8 mouse cellular contexts compared by ENCODE assay signal in the genomic region with DNA sequence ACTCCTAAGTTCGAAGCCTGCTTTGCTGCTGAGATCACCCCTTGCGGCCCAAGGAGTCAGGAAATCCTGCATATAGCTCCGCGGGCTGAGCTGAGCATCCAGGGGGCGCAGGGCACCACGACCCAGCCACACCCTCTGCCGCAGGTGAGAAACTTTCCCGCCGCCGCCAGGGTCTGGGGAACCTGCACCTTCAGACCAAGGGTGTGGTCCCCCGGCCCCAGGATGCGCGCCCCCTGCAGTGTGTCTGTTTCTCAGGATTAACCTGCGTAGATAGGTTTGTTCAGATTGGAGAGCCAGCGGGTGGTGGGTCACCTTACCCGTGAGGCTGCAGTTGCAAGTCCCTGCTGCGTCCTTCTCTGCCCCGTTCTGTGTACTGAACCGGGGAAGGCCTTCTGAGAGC. TPM values are rescaled to one million over a fixed set of nuclear protein-coding genes. Genes with fewer than 3 reads are reported as not detected.
DNase-seq lines count a peak whose midpoint lies in the region; ATAC-seq and TF ChIP-seq lines count a peak whose summit lies in the region.

No protein-coding gene starts in this region.

- H3K9ac ChIP-seq in embryonic facial prominence, embryonic 11.5 days (replicated peaks; ENCODE audit: low read length) = 0 out of 2 replicates have a peak overlapping the region, but pooled peaks have one; percentile 5
- peak overlapping the region; percentile 46 for H3K9ac ChIP-seq in hindbrain, embryonic 15.5 days
- peak overlapping the region; percentile 38 for H3K9ac ChIP-seq in midbrain, embryonic 15.5 days

- H3K4me2 ChIP-seq in embryonic facial prominence, embryonic 11.5 days (ENCODE audit: low read depth, low read length) = peak overlapping the region; percentile 64
- peak overlapping the region; percentile 95 for H3K4me2 ChIP-seq in hindbrain, embryonic 15.5 days
- peak overlapping the region; percentile 91 for H3K4me2 ChIP-seq in midbrain, embryonic 15.5 days

- H3K27ac ChIP-seq in bone marrow macrophage, adult 2 months (ENCODE audit: insufficient read depth, low read depth, low read length) = no peak overlapping the region
- H3K27ac ChIP-seq in embryonic facial prominence, embryonic 11.5 days (replicated peaks; ENCODE audit: low read depth, low read length) = no peak overlapping the region
- H3K27ac ChIP-seq in hindbrain, embryonic 15.5 days (replicated peaks) = no peak overlapping the region
- H3K27ac ChIP-seq in midbrain, embryonic 15.5 days = no peak overlapping the region

- H3K4me3 ChIP-seq in bone marrow macrophage, adult 2 months (ENCODE audit: insufficient read depth, low read length) = peak overlapping the region; percentile 25
- peak overlapping the region; percentile 28 for H3K4me3 ChIP-seq in embryonic facial prominence, embryonic 11.5 days (ENCODE audit: low read depth, low read length)
- peak overlapping the region; percentile 47 for H3K4me3 ChIP-seq in hindbrain, embryonic 15.5 days
- H3K4me3 ChIP-seq in midbrain, embryonic 15.5 days = peak overlapping the region; percentile 45

- peak; percentile 17 to 28 for DNase-seq in layer of hippocampus, postnatal 10 days (ENCODE audit: low spot score in 2 of 2)
- DNase-seq in layer of hippocampus, postnatal 14 days (ENCODE audit: low spot score in 2 of 2) = no peak
- DNase-seq in embryonic facial prominence, embryonic 11.5 days (ENCODE audit: low spot score) = peak; percentile 8
- no peak for DNase-seq in ovary, postnatal 36 days (ENCODE audit: low spot score)
- DNase-seq in frontal cortex, postnatal 25 days (ENCODE audit: low spot score in 2 of 2) = no peak

- ATAC-seq in embryonic facial prominence, embryonic 11.5 days (replicated peaks; ENCODE audit: insufficient number of reproducible peaks, low FRiP score, low TSS enrichment, low read depth) = 0 out of 2 replicates have a peak, but pooled peaks have one; percentile 15
- ATAC-seq in hindbrain, embryonic 15.5 days (ENCODE audit: low FRiP score, low read depth) = peak; percentile 70; the same call in 1 of the 2 replicates
- peak; percentile 58 for ATAC-seq in midbrain, embryonic 15.5 days (replicated peaks)

- no peaks in the 10 kb centered on the region for H3K4me1 ChIP-seq in bone marrow macrophage, adult 2 months (ENCODE audit: control insufficient read depth, insufficient read depth, low read length)
- H3K4me1 ChIP-seq in embryonic facial prominence, embryonic 11.5 days (ENCODE audit: control insufficient read depth, insufficient read depth, low read length) = 0 out of 2 replicates have a peak, but pooled peaks cover 3% of the 10 kb centered on the region
- H3K4me1 ChIP-seq in hindbrain, embryonic 15.5 days (replicated peaks) = peaks cover 17% of the 10 kb centered on the region
- H3K4me1 ChIP-seq in midbrain, embryonic 15.5 days = peaks cover 17% of the 10 kb centered on the region

- no peaks in the 10 kb centered on the region for H3K36me3 ChIP-seq in embryonic facial prominence, embryonic 11.5 days (replicated peaks; ENCODE audit: control insufficient read depth, insufficient read depth, low read depth, low read length)
- H3K36me3 ChIP-seq in hindbrain, embryonic 15.5 days = no peaks in the 10 kb centered on the region
- H3K36me3 ChIP-seq in midbrain, embryonic 15.5 days (replicated peaks) = no peaks in the 10 kb centered on the region

- TF ChIP-seq POLR2A in bone marrow macrophage, adult 2 months (IDR thresholded peaks at IDR 0.05; ENCODE audit: borderline replicate concordance, low read depth, low read length) = no peak

- H3K27me3 ChIP-seq in embryonic facial prominence, embryonic 11.5 days (ENCODE audit: control insufficient read depth, insufficient read depth, low read length) = peaks cover 24% of the 10 kb centered on the region
- H3K27me3 ChIP-seq in hindbrain, embryonic 15.5 days = peaks cover 16% of the 10 kb centered on the region
- H3K27me3 ChIP-seq in midbrain, embryonic 15.5 days (replicated peaks) = peaks cover 15% of the 10 kb centered on the region

- H3K9me3 ChIP-seq in embryonic facial prominence, embryonic 11.5 days (replicated peaks; ENCODE audit: control insufficient read depth, low read length) = no peaks in the 10 kb centered on the region
- H3K9me3 ChIP-seq in hindbrain, embryonic 15.5 days = no peaks in the 10 kb centered on the region
- no peaks in the 10 kb centered on the region for H3K9me3 ChIP-seq in midbrain, embryonic 15.5 days

- 3% methylated on average over 19 of the region's 19 CpGs for WGBS in embryonic facial prominence, embryonic 11.5 days
- WGBS in hindbrain, embryonic 15.5 days = 2% methylated on average over 19 of the region's 19 CpGs
- 1% methylated on average over 19 of the region's 19 CpGs for WGBS in midbrain, embryonic 15.5 days

- no peak for TF ChIP-seq CTCF in bone marrow macrophage, adult 2 months (IDR thresholded peaks at IDR 0.05; ENCODE audit: low read depth, low read length)

RNA-seq across cellular contexts. Expression of a gene that starts 0.4 kb away (rescaled TPM):
- 1 to 10 TPM; 6.0 to 6.4 TPM for total RNA-seq in layer of hippocampus, postnatal 10 days (2021)
- total RNA-seq in layer of hippocampus, postnatal 14 days (2021) = 1 to 10 TPM; 4.7 to 4.9 TPM
- not detected in 2 replicates for polyA plus RNA-seq in bone marrow macrophage, adult 2 months (2012; ENCODE audit: insufficient read depth, insufficient read length, missing spikeins)
- not detected in 2 replicates for polyA plus RNA-seq in embryonic facial prominence, embryonic 11.5 days (2014; fragmentation: Nextera tagmentation; extraction: Ambion mirVana)
- 4.2 and 4.5 TPM in 2 replicates for polyA plus RNA-seq in hindbrain, embryonic 15.5 days (2015; fragmentation: Nextera tagmentation; extraction: Ambion mirVana)
- 2.3 TPM in 2 replicates for polyA plus RNA-seq in midbrain, embryonic 15.5 days (2015; fragmentation: Nextera tagmentation; extraction: Ambion mirVana)

Comparison
In these comparisons a context has a peak if more than half of its experiments do, and no peak if none do; other contexts are left out.
1. DNase-seq: peak in layer of hippocampus, postnatal 10 days (2 of 2) and embryonic facial prominence, embryonic 11.5 days (single experiment); none in layer of hippocampus, postnatal 14 days (0 of 2), ovary, postnatal 36 days (single experiment) and frontal cortex, postnatal 25 days (0 of 2).
2. ATAC-seq: peak in every context shown above with its lines; median percentile 70 in hindbrain, embryonic 15.5 days; 58 in midbrain, embryonic 15.5 days; 15 in embryonic facial prominence, embryonic 11.5 days.
3. Peak in every context shown above with its lines, with median percentiles within 50 percentile points of each other: H3K4me3 ChIP-seq, H3K4me2 ChIP-seq and H3K9ac ChIP-seq.